ENCODE assay signal across 12 mouse cellular contexts in the genomic region with DNA sequence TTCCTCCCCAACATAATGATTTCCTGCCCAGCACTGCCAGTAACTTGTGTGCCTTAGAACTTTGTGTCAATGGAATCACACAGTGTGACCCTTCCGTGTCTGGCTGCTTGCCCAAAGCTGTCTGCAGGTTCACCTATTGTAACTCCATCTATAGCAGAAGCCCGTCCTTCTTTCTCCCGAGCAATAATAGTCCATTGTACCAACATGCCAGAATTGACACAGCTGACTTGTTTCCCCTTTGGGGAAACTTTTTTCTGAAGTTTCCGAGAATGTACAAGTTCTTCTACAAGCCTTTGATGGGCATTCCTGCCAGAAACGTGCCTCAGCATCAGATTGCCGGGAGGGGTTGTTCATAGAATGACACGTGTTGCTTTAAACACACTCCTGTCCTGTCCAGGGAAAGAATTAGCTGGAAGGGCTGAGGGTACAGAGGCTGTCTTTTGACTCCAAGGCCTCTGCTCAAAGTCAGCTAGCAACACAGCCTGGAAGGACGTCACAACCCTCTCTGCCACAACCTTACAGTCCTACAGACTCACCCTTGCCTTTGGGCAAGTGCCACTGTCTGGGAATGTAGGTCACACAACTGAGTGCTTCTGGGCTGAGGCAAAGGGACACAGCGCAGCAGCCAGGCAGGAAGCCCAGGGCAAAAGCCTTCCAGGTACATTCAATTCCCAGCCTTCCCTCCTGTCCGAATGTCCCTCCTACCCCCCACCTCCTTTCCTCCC.
DNase-seq lines count a peak whose midpoint lies in the region; ATAC-seq and TF ChIP-seq lines count a peak whose summit lies in the region.
"Had no signal": no experiment of that assay in that cellular context is flagged by ENCODE, and none has a peak within 500 bp of the region (broad histone marks: within the 10 kb centered on the region; RNA-seq: fewer than 3 reads in every experiment).

No protein-coding gene starts in this region.

- H3K9me3 ChIP-seq in lung, embryonic 14.5 days (ENCODE audit: low read depth, low read length) = no peaks in the 10 kb centered on the region
- H3K9me3 ChIP-seq in heart, embryonic 12.5 days (replicated peaks) = no peaks in the 10 kb centered on the region
- H3K9me3 ChIP-seq: forebrain, embryonic 10.5 days; heart, embryonic 15.5 days; limb, embryonic 13.5 days had no signal

- H3K36me3 ChIP-seq in lung, embryonic 14.5 days (ENCODE audit: insufficient read depth) = no peaks in the 10 kb centered on the region
- H3K36me3 ChIP-seq in heart, embryonic 12.5 days = no peaks in the 10 kb centered on the region
- H3K36me3 ChIP-seq: forebrain, embryonic 10.5 days; heart, embryonic 15.5 days; limb, embryonic 13.5 days had no signal

- H3K9ac ChIP-seq in lung, embryonic 14.5 days = no peak overlapping the region
- H3K9ac ChIP-seq in heart, embryonic 12.5 days = no peak overlapping the region
- H3K9ac ChIP-seq: heart, embryonic 15.5 days; limb, embryonic 13.5 days had no signal

- no peak for ATAC-seq in lung, embryonic 14.5 days (ENCODE audit: insufficient read depth)
- no peak for ATAC-seq in heart, embryonic 12.5 days (ENCODE audit: insufficient number of reproducible peaks, low FRiP score)

- peak overlapping the region; percentile 33; the same call in 1 of the 2 replicates for H3K27ac ChIP-seq in lung, embryonic 14.5 days (ENCODE audit: low read depth)
- H3K27ac ChIP-seq in gastrocnemius, adult 2 months = peak overlapping the region; percentile 57
- peak overlapping the region; percentile 19; the same call in 1 of the 2 replicates for H3K27ac ChIP-seq in heart, embryonic 12.5 days (ENCODE audit: poor library complexity, severe bottlenecking)
- H3K27ac ChIP-seq: forebrain, embryonic 10.5 days; heart, embryonic 15.5 days; limb, embryonic 13.5 days had no signal

- no peak for TF ChIP-seq CTCF in lung, embryonic 14.5 days (IDR thresholded peaks at IDR 0.05; ENCODE audit: low read depth)
- no peak for TF ChIP-seq CTCF in lung, adult 2 months (IDR thresholded peaks at IDR 0.05; ENCODE audit: insufficient read depth, low read length)
- no peak for TF ChIP-seq CTCF in gastrocnemius, adult 2 months (IDR thresholded peaks at IDR 0.05)

- DNase-seq in lung, embryonic 14.5 days = peak; percentile 62
- no peak for DNase-seq in lung, adult 2 months
- DNase-seq in gastrocnemius, adult 2 months = peak; percentile 82
- DNase-seq in kidney, postnatal 10 days = peak; percentile 34
- no peak for DNase-seq in embryo, embryonic 11 days
- DNase-seq in cerebellum, adult 11-12 months = no peak
- DNase-seq: right cerebral cortex, postnatal 14 days had no signal

- H3K27me3 ChIP-seq in lung, embryonic 14.5 days (ENCODE audit: insufficient read depth, low read length) = no peaks in the 10 kb centered on the region
- no peaks in the 10 kb centered on the region for H3K27me3 ChIP-seq in heart, embryonic 12.5 days (replicated peaks)
- H3K27me3 ChIP-seq: heart, embryonic 15.5 days had no signal

- intact Hi-C loops in gastrocnemius, adult 2 months (cut with DNase I) = no loop called here

- H3K4me3 ChIP-seq in lung, embryonic 14.5 days (ENCODE audit: low read depth, low read length) = no peak overlapping the region
- no peak overlapping the region for H3K4me3 ChIP-seq in lung, adult 2 months (replicated peaks; ENCODE audit: extremely low read depth, low read depth, low read length)
- H3K4me3 ChIP-seq in gastrocnemius, adult 2 months = no peak overlapping the region
- H3K4me3 ChIP-seq in heart, embryonic 12.5 days = no peak overlapping the region
- H3K4me3 ChIP-seq: forebrain, embryonic 10.5 days; heart, embryonic 15.5 days; limb, embryonic 13.5 days; myocyte had no signal

- no peaks in the 10 kb centered on the region for H3K4me1 ChIP-seq in lung, embryonic 14.5 days (ENCODE audit: insufficient read depth)
- no peaks in the 10 kb centered on the region for H3K4me1 ChIP-seq in lung, adult 2 months (ENCODE audit: control insufficient read depth, insufficient read depth, low read length)
- H3K4me1 ChIP-seq in heart, embryonic 12.5 days (replicated peaks) = peaks cover 49% of the 10 kb centered on the region

- WGBS in lung, embryonic 14.5 days = 48% methylated on average over 10 of the region's 10 CpGs
- 53% methylated on average over 10 of the region's 10 CpGs for WGBS in lung, adult 2 months
- WGBS in heart, embryonic 12.5 days = 54% methylated on average over 10 of the region's 10 CpGs

- no peak overlapping the region for H3K4me2 ChIP-seq in lung, embryonic 14.5 days
- H3K4me2 ChIP-seq in heart, embryonic 12.5 days = no peak overlapping the region
- H3K4me2 ChIP-seq: heart, embryonic 15.5 days; limb, embryonic 13.5 days had no signal

- no peak for TF ChIP-seq POLR2A in lung, adult 2 months (IDR thresholded peaks at IDR 0.05; ENCODE audit: borderline replicate concordance, extremely low read depth, low read depth, low read length)

Comparison
In these comparisons a context has a peak if more than half of its experiments do, and no peak if none do; other contexts are left out.
1. DNase-seq: peak in lung, embryonic 14.5 days (single experiment), gastrocnemius, adult 2 months (single experiment) and kidney, postnatal 10 days (single experiment); none in lung, adult 2 months (single experiment), embryo, embryonic 11 days (single experiment) and cerebellum, adult 11-12 months (single experiment).
2. Peak in every context shown above with its lines, with median percentiles within 50 percentile points of each other: H3K27ac ChIP-seq.